Mouse (Mus musculus) CH12.LX (cell line): ENCODE results near the gene Nob1. TPM values are rescaled to one million over a fixed set of nuclear protein-coding genes. Genes with fewer than 3 reads are reported as not detected.

Experiments
- DNase-seq: peaks from one replicate; pipeline ENCODE4 v3.0.0-alpha.2; 2013; ENCODE audit errors: extremely low read depth
- H3K27ac ChIP-seq: 2 replicates; pipeline ENCODE4 v1.5.1; 2012; ENCODE audit warnings: low read depth, mild to moderate bottlenecking, control low read depth, moderate library complexity; ENCODE audit not compliant: insufficient read depth
- H3K27me3 ChIP-seq: replicated peaks from 2 replicates; pipeline ENCODE3; 2012; ENCODE audit warnings: inconsistent platforms
- H3K36me3 ChIP-seq, 2 experiments: replicated peaks in 1 of 2; 2 replicates each; pipeline versions ENCODE3 to v1.6.1; 2012; ENCODE audit warnings: inconsistent platforms in 1 of 2, low read length in 1 of 2, mild to moderate bottlenecking in 1 of 2, mixed read lengths in 1 of 2, moderate library complexity in 1 of 2; ENCODE audit not compliant: control insufficient read depth in 1 of 2, insufficient read depth in 1 of 2
- H3K4me1 ChIP-seq, 2 experiments: 2 replicates each; pipeline ENCODE4 v1.6.1; 2012; ENCODE audit warnings: inconsistent platforms in 1 of 2, moderate library complexity in 1 of 2; ENCODE audit not compliant: insufficient read depth in 2 of 2, control insufficient read depth in 1 of 2
- H3K4me2 ChIP-seq: 2 replicates; pipeline ENCODE4 v1.6.1; 2012; ENCODE audit warnings: low read depth, mild to moderate bottlenecking, control low read depth; ENCODE audit not compliant: poor library complexity, insufficient read depth, severe bottlenecking
- H3K4me3 ChIP-seq, 3 experiments: fragments of 150-350 bp in 1 of 3; sonication (generic) in 1 of 3; replicated peaks in 1 of 3; 2 replicates each; pipeline versions ENCODE3 to v1.5.1; 2011 to 2012; ENCODE audit warnings: low read depth in 2 of 3, low read length in 2 of 3, mild to moderate bottlenecking in 2 of 3, moderate library complexity in 2 of 3, control low read depth in 1 of 3, improper control_type of control experiment in 1 of 3, inconsistent platforms in 1 of 3, mixed read lengths in 1 of 3; ENCODE audit not compliant: poor library complexity in 1 of 3
- H3K79me2 ChIP-seq: replicated peaks from 2 replicates; pipeline ENCODE4 v1.6.1; 2012; ENCODE audit warnings: mild to moderate bottlenecking, moderate library complexity; ENCODE audit not compliant: control insufficient read depth, poor library complexity, insufficient read depth, severe bottlenecking; ENCODE audit errors: extremely low read depth
- H3K9ac ChIP-seq: 2 replicates; pipeline ENCODE4 v1.6.1; 2012; ENCODE audit warnings: low read depth, mild to moderate bottlenecking, control low read depth, moderate library complexity; ENCODE audit not compliant: insufficient read depth
- H3K9me3 ChIP-seq: replicated peaks from 2 replicates; pipeline ENCODE3; 2012; ENCODE audit warnings: low read length, inconsistent platforms, mixed read lengths
- BHLHE40 ChIP-seq: IDR thresholded peaks from 2 replicates; pipeline ENCODE4 v1.6.1; 2011; ENCODE audit warnings: mild to moderate bottlenecking, low read depth, low read length, improper control_type of control experiment
- CHD2 ChIP-seq: IDR thresholded peaks from 2 replicates; pipeline ENCODE4 v1.6.1; 2011; ENCODE audit warnings: low read length, improper control_type of control experiment
- EP300 ChIP-seq: IDR thresholded peaks from 2 replicates; pipeline ENCODE4 v1.6.1; 2011; ENCODE audit warnings: low read length, improper control_type of control experiment
- ETS1 ChIP-seq: conservative IDR thresholded peaks from 2 replicates; pipeline ENCODE4 v1.6.1; 2012; ENCODE audit warnings: low read depth, mild to moderate bottlenecking, inconsistent platforms, low read length, improper control_type of control experiment, moderate library complexity
- IRF4 ChIP-seq: IDR thresholded peaks from 2 replicates; pipeline ENCODE4 v1.6.1; 2014; ENCODE audit warnings: low read depth, mild to moderate bottlenecking, inconsistent platforms, low read length, improper control_type of control experiment
- JUN ChIP-seq: IDR thresholded peaks from 2 replicates; pipeline ENCODE4 v1.6.1; 2011; ENCODE audit warnings: low read depth, mild to moderate bottlenecking, low read length, improper control_type of control experiment, moderate library complexity; ENCODE audit not compliant: insufficient read depth
- JUND ChIP-seq: conservative IDR thresholded peaks from 2 replicates; pipeline ENCODE4 v1.6.1; 2011; ENCODE audit warnings: low read depth, low read length, improper control_type of control experiment
- KAT2A ChIP-seq: IDR thresholded peaks from 2 replicates; pipeline ENCODE4 v1.6.1; 2012; ENCODE audit warnings: low read length, improper control_type of control experiment, inconsistent platforms; ENCODE audit not compliant: insufficient replicate concordance
- MAFK ChIP-seq: IDR thresholded peaks from 2 replicates; pipeline ENCODE4 v1.6.1; 2011; ENCODE audit warnings: low read length, improper control_type of control experiment; ENCODE audit not compliant: insufficient replicate concordance
- MYC ChIP-seq: IDR thresholded peaks from 2 replicates; pipeline ENCODE4 v1.6.1; 2011; ENCODE audit warnings: low read depth, mild to moderate bottlenecking, improper control_type of control experiment, low read length
- NRF1 ChIP-seq: IDR thresholded peaks from 2 replicates; pipeline ENCODE4 v1.6.1; 2014; ENCODE audit warnings: low read depth, mild to moderate bottlenecking, inconsistent platforms, low read length, improper control_type of control experiment, moderate library complexity
- POLR2AphosphoS2 ChIP-seq: IDR thresholded peaks from 2 replicates; pipeline ENCODE4 v1.6.1; 2011; ENCODE audit warnings: low read depth, low read length, improper control_type of control experiment
- RAD21 ChIP-seq: IDR thresholded peaks from 2 replicates; pipeline ENCODE4 v1.6.1; 2011; ENCODE audit warnings: low read depth, mild to moderate bottlenecking, low read length, improper control_type of control experiment, moderate library complexity
- RCOR1 ChIP-seq: conservative IDR thresholded peaks from 2 replicates; pipeline ENCODE4 v1.6.1; 2012; ENCODE audit warnings: low read depth, mild to moderate bottlenecking, inconsistent platforms, low read length, improper control_type of control experiment
- SIN3A ChIP-seq: IDR thresholded peaks from 2 replicates; pipeline ENCODE4 v1.6.1; 2012; ENCODE audit warnings: low read length, improper control_type of control experiment, inconsistent platforms
- TCF12 ChIP-seq: IDR thresholded peaks from 2 replicates; pipeline ENCODE4 v1.6.1; 2014; ENCODE audit warnings: low read depth, mild to moderate bottlenecking, inconsistent platforms, low read length, improper control_type of control experiment
- ZNF384 ChIP-seq: IDR thresholded peaks from 2 replicates; pipeline ENCODE4 v1.6.1; 2012; ENCODE audit warnings: low read depth, low read length, improper control_type of control experiment, inconsistent platforms
- dilution Hi-C: fragments of 300-500 bp; cut with MboI; formaldehyde crosslinking; loops from 2 replicates; pipeline ENCODE4 v1.14.3; 2020; ENCODE audit warnings: low sequenced_read_pairs; ENCODE audit not compliant: extremely low pct_unique_long_range_greater_than_20kb, extremely low pct_ligation_motif_present
- in situ Hi-C: fragments of 300-500 bp; cut with MboI; formaldehyde crosslinking; loops from 3 replicates; pipeline ENCODE4 v1.14.3; 2019; ENCODE audit warnings: low sequenced_read_pairs, low pct_ligation_motif_present, low pct_unique_long_range_greater_than_20kb, mixed read lengths
- polyA plus RNA-seq: library from polyadenylated mRNA; unstranded; fragments of >175 nt; gene quantifications from 2 replicates; pipeline ENCODE4 v1.2.1, GENCODE M21; 2012; ENCODE audit warnings: low read depth; ENCODE audit not compliant: insufficient read length
- total RNA-seq, 2 experiments: library from RNA; depleted of rRNA; stranded (reverse); fragments of 300-350 nt in 1 of 2; fragments of >200 nt in 1 of 2; gene quantifications; 2 replicates each; pipeline ENCODE4 v1.2.3; 2012 to 2014

Nob1 gene
- total and polyA plus RNA-seq, 3 experiments = 21.4 to 109 (median 73.1) TPM

- H3K4me3 ChIP-seq = no peak overlapping the region
- dilution Hi-C loops = no loop called here
- H3K79me2 ChIP-seq = no peaks in the 10 kb centered on the region
- TF ChIP-seq KAT2A (no peak), RCOR1 (no peak), POLR2AphosphoS2 (no peak), MYC (no peak), MAFK (no peak), NRF1 (no peak), CHD2 (no peak), JUN (no peak), ETS1 (no peak)
- in situ Hi-C loops = no loop called here
- H3K4me2 ChIP-seq = no peak overlapping the region
- H3K27ac ChIP-seq = no peak overlapping the region
- no peak overlapping the region for H3K9ac ChIP-seq
- no peak for DNase-seq
- H3K4me1 ChIP-seq = peaks cover 3 to 4% of the 10 kb centered on the region in 2 experiments; a peak in 1 of 4 replicates
- no peaks in the 10 kb centered on the region for H3K9me3 ChIP-seq
- H3K27me3 ChIP-seq = no peaks in the 10 kb centered on the region
- peaks cover 15 to 26% of the 10 kb centered on the region in 2 experiments for H3K36me3 ChIP-seq
Measured at GRCm38 (mm10) chr8:107382898-107383297, 42.0 kb downstream of the Nob1 start.

DNA sequence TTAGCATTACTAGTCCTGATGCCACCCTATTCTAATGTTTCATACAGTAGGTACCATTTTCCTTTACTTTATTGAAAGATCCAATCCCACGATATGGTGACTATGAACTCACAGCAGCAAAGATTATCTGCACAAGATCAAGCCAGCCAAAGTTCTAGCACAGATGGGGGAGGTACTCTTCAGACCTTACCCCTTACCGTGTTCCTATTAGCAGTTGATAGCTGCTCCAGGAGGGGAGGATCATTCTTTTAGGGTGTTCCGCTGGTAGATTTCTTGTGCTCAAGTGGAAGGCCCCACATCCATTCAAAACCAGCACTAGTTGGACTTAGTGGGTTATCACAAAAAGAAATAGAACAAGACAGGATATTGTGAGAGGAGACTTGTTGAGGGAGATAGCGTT is 43.2 kb downstream of the Nob1 start:
- H3K27ac ChIP-seq = no peak overlapping the region
- peaks cover 0 to under 1% of the 10 kb centered on the region in 2 experiments; a peak in 1 of 4 replicates for H3K4me1 ChIP-seq
- H3K4me3 ChIP-seq = no peak overlapping the region
- in situ Hi-C loops = no loop called here
- TF ChIP-seq RAD21 (no peak), BHLHE40 (no peak), TCF12 (no peak), ZNF384 (no peak), SIN3A (no peak), JUND (no peak), JUN (no peak), IRF4 (no peak), EP300 (no peak)
- no peaks in the 10 kb centered on the region for H3K27me3 ChIP-seq
- H3K4me2 ChIP-seq = no peak overlapping the region
- DNase-seq = no peak
- dilution Hi-C loops = no loop called here
- peaks cover 16 to 38% of the 10 kb centered on the region in 2 experiments for H3K36me3 ChIP-seq
- H3K9ac ChIP-seq = no peak overlapping the region
- H3K9me3 ChIP-seq = no peaks in the 10 kb centered on the region
- H3K79me2 ChIP-seq = no peaks in the 10 kb centered on the region
